Mouse (Mus musculus) kidney, postnatal 4 days (tissue): ENCODE data around the gene Glycam1.

Source experiments
- DNase-seq, 2 experiments: peaks; one replicate each; pipeline ENCODE4 v3.0.0; 2021; ENCODE audit warnings: mixed read lengths in 2 of 2

Gene Glycam1

DNA sequence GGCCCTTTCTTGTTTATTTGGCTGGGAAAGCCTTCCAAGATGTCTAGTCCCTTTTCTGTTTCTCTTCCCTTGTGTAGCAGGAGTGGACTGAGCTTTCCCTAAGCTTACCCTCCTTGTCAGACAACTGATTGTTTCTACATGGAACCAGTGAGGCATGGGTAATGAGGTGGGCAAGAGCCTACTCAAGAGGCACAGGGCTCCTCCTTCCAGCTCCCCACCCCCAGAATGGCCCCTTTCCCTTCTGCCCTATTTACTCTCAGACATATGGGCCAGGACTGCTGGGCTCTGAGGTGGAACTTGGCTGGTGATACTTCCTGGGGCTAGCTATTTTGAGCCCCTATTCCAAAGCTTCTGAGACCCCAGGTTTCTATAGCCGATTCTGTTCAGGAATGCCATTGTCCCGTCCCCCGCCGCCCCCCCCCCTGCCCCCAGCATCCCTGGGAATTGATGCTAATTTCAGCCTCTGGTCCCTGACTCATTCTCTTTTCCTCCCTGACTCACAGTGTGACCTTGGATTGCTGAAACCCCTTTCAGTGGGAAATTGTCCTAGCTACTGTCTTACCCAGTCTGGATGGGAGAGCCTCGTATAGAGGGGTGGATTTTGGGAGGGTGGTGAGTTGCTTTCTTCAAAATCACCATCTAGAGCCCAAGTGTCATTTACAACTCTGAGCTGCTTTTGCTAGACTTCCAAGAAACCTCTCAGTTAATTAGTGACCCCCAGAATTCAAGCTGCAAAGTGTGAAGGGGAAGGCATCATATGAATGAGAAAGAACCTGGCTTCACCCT is 46.1 kb downstream of the Glycam1 start:
- DNase-seq: no peak

DNA sequence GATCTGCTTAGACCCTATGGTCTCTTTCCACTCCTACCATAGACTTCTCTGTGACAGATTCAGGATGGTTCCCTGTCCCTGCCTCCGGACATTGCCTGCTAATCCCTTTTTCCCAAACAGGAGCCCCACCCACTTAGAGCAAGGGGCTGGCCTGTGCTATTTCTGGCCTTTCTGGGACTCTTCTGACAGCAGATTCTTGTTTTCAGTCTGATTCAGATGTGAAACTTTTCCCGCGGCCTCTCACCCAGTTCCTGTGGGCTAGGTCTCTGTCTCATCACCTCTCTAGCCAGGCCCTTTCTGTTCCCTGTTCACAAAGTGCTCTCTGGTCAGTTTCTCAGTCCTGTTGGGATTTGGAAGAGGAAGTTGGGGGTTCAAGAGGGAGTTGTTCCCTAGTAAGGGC is 50.0 kb downstream of the Glycam1 start:
- DNase-seq: no peak

GRCm38 (mm10) chr15:103514119-103514518 is 50.8 kb downstream of the Glycam1 start:
- peak; percentile 80 to 87 for DNase-seq

DNA sequence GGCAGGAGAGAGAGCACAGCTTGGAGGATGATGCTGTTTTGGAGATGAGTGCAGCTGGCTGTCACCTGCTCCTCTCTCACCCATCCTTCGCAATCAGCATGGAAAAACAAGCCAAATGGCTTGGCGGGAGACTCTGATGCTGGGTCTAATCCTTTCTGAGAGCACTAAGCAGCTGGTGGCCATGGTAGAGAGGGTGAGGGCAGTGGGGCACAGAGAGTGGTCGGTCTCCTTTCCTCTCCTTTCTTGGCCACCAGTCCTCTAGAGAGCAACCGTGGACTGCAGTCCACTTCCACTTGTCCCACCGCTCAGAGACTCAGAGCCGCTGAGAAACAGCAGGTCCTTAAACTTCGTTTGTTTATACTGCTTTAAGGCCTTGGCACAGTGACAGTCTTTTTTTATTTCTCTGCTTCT is 51.3 kb downstream of the Glycam1 start:
- no peak for DNase-seq
